Mouse (Mus musculus) kidney, adult 9 months (tissue): ENCODE data around the gene Sephs2.

Source experiments
- DNase-seq: peaks from one replicate; pipeline ENCODE4 v3.0.0; 2022

Sephs2 gene

GRCm38 (mm10) chr7:127273925-127274789 lies at the start of gene Sephs2:
Gene Sephs2 (minus strand): TSS chr7:127274055.
- peak; percentile 99 for DNase-seq

- DNase-seq: peak; percentile 35
Observed at GRCm38 (mm10) chr7:127322085-127322484, 48.2 kb upstream of the Sephs2 start.

- no peak for DNase-seq
Observed at GRCm38 (mm10) chr7:127321106-127321505, 47.3 kb upstream of the Sephs2 start.

- DNase-seq: no peak
Observed at GRCm38 (mm10) chr7:127313912-127314311, 40.1 kb upstream of the Sephs2 start.

- DNase-seq: no peak
Observed at GRCm38 (mm10) chr7:127309951-127310350, 36.1 kb upstream of the Sephs2 start.

- peak; percentile 78 for DNase-seq
Observed at GRCm38 (mm10) chr7:127308887-127309286, 35.0 kb upstream of the Sephs2 start.

GRCm38 (mm10) chr7:127308431-127308830 lies 34.6 kb upstream of the Sephs2 start:
- no peak for DNase-seq

- DNase-seq: no peak
Observed at GRCm38 (mm10) chr7:127297586-127298193, 23.8 kb upstream of the Sephs2 start.

GRCm38 (mm10) chr7:127296786-127297555 lies 23.1 kb upstream of the Sephs2 start:
- DNase-seq: no peak

GRCm38 (mm10) chr7:127296098-127296497 lies 22.2 kb upstream of the Sephs2 start, which contains the start of gene Itgal:
Gene Itgal (plus strand): TSS chr7:127296260.
- DNase-seq: no peak

GRCm38 (mm10) chr7:127290142-127290541 lies 16.3 kb upstream of the Sephs2 start:
- no peak for DNase-seq

- DNase-seq: no peak
Observed at GRCm38 (mm10) chr7:127289306-127289705, 15.5 kb upstream of the Sephs2 start.

GRCm38 (mm10) chr7:127287940-127288339 lies 14.1 kb upstream of the Sephs2 start:
- no peak for DNase-seq

- no peak for DNase-seq
Observed at GRCm38 (mm10) chr7:127285154-127285553, 11.3 kb upstream of the Sephs2 start.

- DNase-seq: no peak
Observed at GRCm38 (mm10) chr7:127282190-127282589, 8.3 kb upstream of the Sephs2 start.

- no peak for DNase-seq
Observed at GRCm38 (mm10) chr7:127281114-127281513, 7.3 kb upstream of the Sephs2 start.

- DNase-seq: no peak
Observed at GRCm38 (mm10) chr7:127280092-127280491, 6.2 kb upstream of the Sephs2 start.

GRCm38 (mm10) chr7:127278311-127278710 lies 4.5 kb upstream of the Sephs2 start:
- DNase-seq: peak; percentile 81

- peak; percentile 93 for DNase-seq
Observed at GRCm38 (mm10) chr7:127276519-127276961, 2.7 kb upstream of the Sephs2 start.

- no peak for DNase-seq
Observed at GRCm38 (mm10) chr7:127273118-127273923, 534 bp downstream of the Sephs2 start.

GRCm38 (mm10) chr7:127272566-127272965 lies 1.3 kb downstream of the Sephs2 start:
- DNase-seq: no peak

- no peak for DNase-seq
Observed at GRCm38 (mm10) chr7:127271093-127271492, 2.8 kb downstream of the Sephs2 start.
